Mouse (Mus musculus) right cerebral cortex, adult 2 months (tissue): ENCODE data around the gene Pde4b.
"Not testable (repeated sequence)": the region's sequence is repeated elsewhere in the genome, so short reads cannot be mapped to it uniquely, and the experiment has no call there.

ENCODE experiments used
- DNase-seq, 2 experiments: peaks; one replicate each; pipeline ENCODE4 v3.0.0; 2021 to 2022; ENCODE audit warnings: low spot score in 2 of 2

The Pde4b gene

GRCm38 (mm10) chr4:102087091-102087565, at the start of gene Pde4b:
Pde4b (plus strand) TSS chr4:102087543.
- DNase-seq = peak in 1 of 2 experiments; percentile 16

GRCm38 (mm10) chr4:102040190-102040589, 47.2 kb upstream of the Pde4b start:
- DNase-seq = no peak

- no peak for DNase-seq
Measured at GRCm38 (mm10) chr4:102045183-102046140, 41.9 kb upstream of the Pde4b start.

GRCm38 (mm10) chr4:102049368-102049767, 38.0 kb upstream of the Pde4b start:
- DNase-seq = not testable (repeated sequence)

GRCm38 (mm10) chr4:102061322-102061721, 26.0 kb upstream of the Pde4b start:
- DNase-seq = no peak

- DNase-seq = no peak
Measured at GRCm38 (mm10) chr4:102069314-102069713, 18.0 kb upstream of the Pde4b start.

- no peak for DNase-seq
Measured at GRCm38 (mm10) chr4:102086336-102086735, 1.0 kb upstream of the Pde4b start.

GRCm38 (mm10) chr4:102087566-102088234, 357 bp downstream of the Pde4b start:
- peak; percentile 51 to 60 for DNase-seq

- DNase-seq = peak; percentile 20 to 49
Measured at GRCm38 (mm10) chr4:102088235-102088867, 1.0 kb downstream of the Pde4b start.

GRCm38 (mm10) chr4:102095851-102096250, 8.5 kb downstream of the Pde4b start:
- peak in 1 of 2 experiments; percentile 15 for DNase-seq

- peak in 1 of 2 experiments; percentile 24 for DNase-seq
Measured at GRCm38 (mm10) chr4:102102241-102102640, 14.9 kb downstream of the Pde4b start.

GRCm38 (mm10) chr4:102104534-102105014, 17.2 kb downstream of the Pde4b start:
- no peak for DNase-seq

GRCm38 (mm10) chr4:102106771-102107170, 19.4 kb downstream of the Pde4b start:
- no peak for DNase-seq

- DNase-seq = no peak
Measured at GRCm38 (mm10) chr4:102119454-102119853, 32.1 kb downstream of the Pde4b start.

- DNase-seq = no peak
Measured at GRCm38 (mm10) chr4:102136366-102136849, 49.1 kb downstream of the Pde4b start.

- DNase-seq = no peak
Measured at GRCm38 (mm10) chr4:102138346-102138745, 51.0 kb downstream of the Pde4b start.

- no peak for DNase-seq
Measured at GRCm38 (mm10) chr4:102141241-102141640, 53.9 kb downstream of the Pde4b start.

- DNase-seq = peak; percentile 63 to 72
Measured at GRCm38 (mm10) chr4:102148766-102149165, 61.4 kb downstream of the Pde4b start.

GRCm38 (mm10) chr4:102159178-102159577, 71.8 kb downstream of the Pde4b start:
- no peak for DNase-seq

GRCm38 (mm10) chr4:102171636-102172035, 84.3 kb downstream of the Pde4b start:
- DNase-seq = peak; percentile 15 to 26

GRCm38 (mm10) chr4:102172711-102173213, 85.4 kb downstream of the Pde4b start:
- DNase-seq = no peak
